8 mouse cellular contexts compared by ENCODE assay signal in the genomic region with DNA sequence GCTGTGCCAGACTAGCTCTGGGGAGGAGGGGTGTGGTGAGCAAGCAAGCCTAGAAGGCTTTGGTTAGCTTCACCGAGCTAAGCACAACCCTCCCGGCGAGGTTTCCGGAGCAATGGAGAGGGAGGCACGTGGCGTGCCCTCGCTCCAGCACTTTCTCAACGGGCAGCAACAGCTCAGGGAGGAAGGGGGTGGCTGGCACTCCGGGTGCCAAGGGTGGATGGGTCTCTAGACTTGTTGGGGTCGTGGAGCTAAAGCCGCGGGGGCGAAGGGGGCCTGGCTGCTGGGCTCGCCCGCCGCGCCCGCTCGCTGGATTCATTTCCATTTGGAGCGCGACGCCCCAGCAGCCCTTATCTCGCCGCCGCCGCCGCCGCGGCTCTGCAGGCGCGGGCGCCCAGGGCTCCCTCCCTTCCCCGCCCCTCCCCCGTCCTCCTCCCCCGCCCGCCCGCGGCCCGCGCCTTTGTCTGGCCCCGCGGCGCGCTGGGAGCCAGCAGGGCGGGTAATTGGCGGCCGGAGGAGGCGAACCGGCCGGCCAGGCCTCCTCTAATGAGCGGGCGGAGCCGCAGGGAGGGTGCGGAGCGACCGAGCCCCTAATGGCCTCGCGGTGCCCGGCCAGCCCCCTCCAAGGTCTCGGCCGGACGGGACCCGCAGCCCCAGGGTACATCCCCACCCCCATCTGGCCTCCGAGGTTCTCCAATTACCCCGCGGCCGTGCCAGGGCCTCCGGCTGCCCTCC.
DNase-seq lines count a peak whose midpoint lies in the region; ATAC-seq lines count a peak whose summit lies in the region.

No protein-coding gene starts in this region.

- ATAC-seq in embryonic facial prominence, embryonic 15.5 days (ENCODE audit: insufficient number of reproducible peaks, low FRiP score, low TSS enrichment, low read depth): peak; percentile 84
- peak; percentile 93 for ATAC-seq in liver, embryonic 11.5 days (replicated peaks; ENCODE audit: low FRiP score)
- 0 out of 2 replicates have a peak, but pooled peaks have one; percentile 27 for ATAC-seq in monocyte, adult 5-6 weeks (replicated peaks; ENCODE audit: insufficient number of reproducible peaks, low FRiP score, low TSS enrichment, poor library complexity, severe bottlenecking)

- H3K27me3 ChIP-seq in embryonic facial prominence, embryonic 15.5 days: peaks cover 18% of the 10 kb centered on the region
- H3K27me3 ChIP-seq in liver, embryonic 11.5 days (replicated peaks; ENCODE audit: control insufficient read depth, insufficient read depth, low read length): peaks cover 32% of the 10 kb centered on the region
- no peaks in the 10 kb centered on the region for H3K27me3 ChIP-seq in splenic B cell, adult 2 months (ENCODE audit: control insufficient read depth, insufficient read depth, low read length, poor library complexity, severe bottlenecking)

- H3K4me3 ChIP-seq in embryonic facial prominence, embryonic 15.5 days (replicated peaks): peak overlapping the region; percentile 42
- H3K4me3 ChIP-seq in liver, embryonic 11.5 days (ENCODE audit: low read depth, low read length): peak overlapping the region; percentile 57

- 0 out of 2 replicates have a peak, but pooled peaks cover 5% of the 10 kb centered on the region for H3K4me1 ChIP-seq in embryonic facial prominence, embryonic 15.5 days
- peaks cover 13% of the 10 kb centered on the region for H3K4me1 ChIP-seq in liver, embryonic 11.5 days (replicated peaks; ENCODE audit: control insufficient read depth, insufficient read depth, low read length)

- 6% methylated on average over 52 of the region's 68 CpGs for WGBS in embryonic facial prominence, embryonic 15.5 days
- 3% methylated on average over 40 of the region's 68 CpGs for WGBS in liver, embryonic 11.5 days

- H3K36me3 ChIP-seq in embryonic facial prominence, embryonic 15.5 days: no peaks in the 10 kb centered on the region
- H3K36me3 ChIP-seq in liver, embryonic 11.5 days (ENCODE audit: control insufficient read depth, insufficient read depth, low read length): no peaks in the 10 kb centered on the region
- H3K36me3 ChIP-seq in splenic B cell, adult 2 months (ENCODE audit: control insufficient read depth, insufficient read depth, low read length, poor library complexity, severe bottlenecking): no peaks in the 10 kb centered on the region

- H3K9ac ChIP-seq in embryonic facial prominence, embryonic 15.5 days: peak overlapping the region; percentile 33; the same call in 1 of the 2 replicates
- peak overlapping the region; percentile 82 for H3K9ac ChIP-seq in liver, embryonic 11.5 days (ENCODE audit: low read depth, low read length)

- peak overlapping the region; percentile 61 for H3K4me2 ChIP-seq in embryonic facial prominence, embryonic 15.5 days (replicated peaks)
- peak overlapping the region; percentile 78 for H3K4me2 ChIP-seq in liver, embryonic 11.5 days

- no peaks in the 10 kb centered on the region for H3K9me3 ChIP-seq in embryonic facial prominence, embryonic 15.5 days (replicated peaks)
- H3K9me3 ChIP-seq in liver, embryonic 11.5 days (ENCODE audit: control insufficient read depth, low read length): no peaks in the 10 kb centered on the region

- peak; percentile 42 for DNase-seq in 3134 (ENCODE audit: extremely low read depth, insufficient read length, low spot score)
- peak; percentile 59 to 72 for DNase-seq in adrenal gland, postnatal 36 days
- peak; percentile 40 for DNase-seq in heart, adult 8-10 months (ENCODE audit: low spot score)
- DNase-seq in kidney, adult 8-10 months: peak; percentile 42 to 57
- DNase-seq in liver, embryonic 11.5 days (ENCODE audit: low spot score): peak; percentile 73
- DNase-seq in splenic B cell, adult 2 months (ENCODE audit: low read depth, low spot score): peak; percentile 31

- peak overlapping the region; percentile 82 for H3K27ac ChIP-seq in embryonic facial prominence, embryonic 15.5 days (replicated peaks)
- H3K27ac ChIP-seq in liver, embryonic 11.5 days (ENCODE audit: low read depth, low read length): peak overlapping the region; percentile 79

Comparison
In these comparisons a context has a peak if more than half of its experiments do, and no peak if none do; other contexts are left out.
1. Peak in every context shown above with its lines: DNase-seq, ATAC-seq, H3K4me3 ChIP-seq and H3K27ac ChIP-seq.
2. ATAC-seq: peak in every context shown above with its lines; median percentile 93 in liver, embryonic 11.5 days; 84 in embryonic facial prominence, embryonic 15.5 days; 27 in monocyte, adult 5-6 weeks.